Mouse (Mus musculus): ENCODE data around the gene Prpsap1. TPM values are rescaled to one million over a fixed set of nuclear protein-coding genes. Genes with fewer than 3 reads are reported as not detected.

The Prpsap1 gene
- total RNA-seq (2023) = 78.4 TPM

GRCm38 (mm10) chr11:116493795-116494252, at the start of gene Prpsap1:
Gene Prpsap1, minus strand, starts transcription at chr11:116494202.

GRCm38 (mm10) chr11:116530187-116531147, 36.5 kb upstream of the Prpsap1 start, which contains the start of gene Sphk1:
Gene Sphk1, plus strand, starts transcription at chr11:116530925.

GRCm38 (mm10) chr11:116466141-116466540, 27.9 kb downstream of the Prpsap1 start, which contains the start of gene Qrich2:
Gene Qrich2, minus strand, starts transcription at chr11:116466241.

GRCm38 (mm10) chr11:116433356-116434286, 60.4 kb downstream of the Prpsap1 start, which contains the start of gene Ubald2:
Gene Ubald2, plus strand, starts transcription at chr11:116434094.

Other genes with a start within 250 kb of the Prpsap1 start
- gene Srp68, start 220.0 kb downstream of the Prpsap1 start, total RNA-seq (2023) = 67.5 TPM
- gene Galr2, start 213.3 kb downstream of the Prpsap1 start, total RNA-seq (2023) = not detected
- 60.6 TPM for gene Exoc7, start 187.0 kb downstream of the Prpsap1 start, total RNA-seq (2023)
- gene Foxj1, start 158.8 kb downstream of the Prpsap1 start, total RNA-seq (2023) = not detected
- 8.8 TPM for gene Rnf157, start 81.2 kb downstream of the Prpsap1 start, total RNA-seq (2023)
- 107 TPM for gene Ubald2, start 60.1 kb downstream of the Prpsap1 start, total RNA-seq (2023)
- gene Qrich2, start 28.0 kb downstream of the Prpsap1 start, total RNA-seq (2023) = 0.21 TPM
- gene Sphk1, start 36.7 kb upstream of the Prpsap1 start, total RNA-seq (2023) = 0.18 TPM
- 24.5 TPM for gene Ube2o, start 87.2 kb upstream of the Prpsap1 start, total RNA-seq (2023)
- not detected for gene Aanat, start 92.2 kb upstream of the Prpsap1 start, total RNA-seq (2023)
- 19.1 TPM for gene Rhbdf2, start 132.8 kb upstream of the Prpsap1 start, total RNA-seq (2023)
- not detected for gene Prcd, start 159.3 kb upstream of the Prpsap1 start, total RNA-seq (2023)
- not detected for gene Cygb, start 160.1 kb upstream of the Prpsap1 start, total RNA-seq (2023)